Mouse (Mus musculus) forebrain, embryonic 13.5 days (tissue): ENCODE data around the gene 9130213A22Rik. TPM values are rescaled to one million over a fixed set of nuclear protein-coding genes. Genes with fewer than 3 reads are reported as not detected.

ENCODE experiments used
- ATAC-seq: fragments of 200-750 bp; cut with Nextera tagmentation; 2 replicates; pipeline ENCODE4 v1.8.0; 2017
- H3K27ac ChIP-seq: fragments of 300-500 bp; sonication (generic); 2 replicates; pipeline ENCODE4 v1.5.1; 2015; ENCODE audit warnings: inconsistent platforms, mild to moderate bottlenecking, moderate library complexity
- H3K27me3 ChIP-seq: fragments of 300-500 bp; sonication (generic); 2 replicates; pipeline ENCODE4 v1.6.1; 2015; ENCODE audit warnings: mild to moderate bottlenecking, inconsistent platforms
- H3K36me3 ChIP-seq: fragments of 300-500 bp; sonication (generic); 2 replicates; pipeline ENCODE4 v1.6.1; 2015; ENCODE audit warnings: mild to moderate bottlenecking, inconsistent platforms; ENCODE audit not compliant: poor library complexity, severe bottlenecking
- H3K4me1 ChIP-seq: fragments of 300-500 bp; sonication (generic); 2 replicates; pipeline ENCODE4 v1.6.1; 2015; ENCODE audit warnings: inconsistent platforms
- H3K4me2 ChIP-seq: fragments of 300-500 bp; sonication (generic); 2 replicates; pipeline ENCODE4 v1.6.1; 2015; ENCODE audit warnings: inconsistent platforms, mild to moderate bottlenecking, moderate library complexity
- H3K4me3 ChIP-seq: fragments of 300-500 bp; sonication (generic); 2 replicates; pipeline ENCODE4 v1.5.1; 2015; ENCODE audit warnings: mild to moderate bottlenecking, inconsistent platforms
- H3K9ac ChIP-seq: fragments of 300-500 bp; sonication (generic); 2 replicates; pipeline ENCODE4 v1.6.1; 2015; ENCODE audit warnings: mild to moderate bottlenecking, inconsistent platforms
- H3K9me3 ChIP-seq: fragments of 300-500 bp; sonication (generic); replicated peaks from 2 replicates; pipeline ENCODE4 v1.6.1; 2016; ENCODE audit warnings: inconsistent platforms
- WGBS: fragments of 180-500 bp; shearing (Covaris S2); methylation state at CpG from one replicate; pipeline ENCODE4 v1.1.7; 2015; 5-methylcytosine and 5-hydroxymethylcytosine counted together
- polyA plus RNA-seq: library from polyadenylated mRNA; unstranded; fragments of >200 nt; fragmentation: Nextera tagmentation; extraction: Ambion mirVana; gene quantifications from 2 replicates; pipeline ENCODE4 v1.2.1, GENCODE M21; 2015

The 9130213A22Rik gene
- polyA plus RNA-seq, 1 experiment from 2014 or later = 0.34 TPM

- H3K9ac ChIP-seq = no peak overlapping the region; the same call in 1 of the 2 replicates
- peak overlapping the region; percentile 99; the same call in 1 of the 2 replicates for H3K4me3 ChIP-seq
- no peak overlapping the region; the same call in 1 of the 2 replicates for H3K4me2 ChIP-seq
Observed at GRCm38 (mm10) chr11:69087597-69087996, 34.8 kb downstream of the 9130213A22Rik start.

GRCm38 (mm10) chr11:69087082-69087481, 35.3 kb downstream of the 9130213A22Rik start:
- WGBS = 37% methylated on average over 4 of the region's 4 CpGs
- peak overlapping the region; percentile 16; the same call in 1 of the 2 replicates for H3K9ac ChIP-seq

More at GRCm38 (mm10) chr11:69087597-69087996, 34.8 kb downstream of the 9130213A22Rik start:
- WGBS = 73% methylated on average over 2 of the region's 2 CpGs
- Histone ChIP-seq H3K36me3 (peaks cover 23% of the 10 kb centered on the region), H3K9me3 (no peaks in the 10 kb centered on the region), H3K27me3 (no peaks in the 10 kb centered on the region), H3K27ac (peak overlapping the region; percentile 95), H3K4me1 (peaks cover 27% of the 10 kb centered on the region)
- ATAC-seq = no peak

GRCm38 (mm10) chr11:69086390-69086789, 36.0 kb downstream of the 9130213A22Rik start:
- Histone ChIP-seq H3K4me1 (peaks cover 27% of the 10 kb centered on the region), H3K4me3 (no peak overlapping the region), H3K4me2 (no peak overlapping the region), H3K27ac (no peak overlapping the region), H3K36me3 (peaks cover 16% of the 10 kb centered on the region), H3K9me3 (no peaks in the 10 kb centered on the region), H3K9ac (no peak overlapping the region), H3K27me3 (no peaks in the 10 kb centered on the region)
- WGBS = 74% methylated on average over 6 of the region's 6 CpGs
- ATAC-seq = no peak

More at GRCm38 (mm10) chr11:69087082-69087481, 35.3 kb downstream of the 9130213A22Rik start:
- H3K9me3 ChIP-seq = no peaks in the 10 kb centered on the region
- H3K27me3 ChIP-seq = no peaks in the 10 kb centered on the region
- H3K4me1 ChIP-seq = peaks cover 27% of the 10 kb centered on the region
- no peak overlapping the region for H3K4me3 ChIP-seq
- no peak overlapping the region for H3K27ac ChIP-seq
- peaks cover 20% of the 10 kb centered on the region for H3K36me3 ChIP-seq
- no peak overlapping the region for H3K4me2 ChIP-seq
- ATAC-seq = no peak

- H3K27me3 ChIP-seq = no peaks in the 10 kb centered on the region
- peaks cover 10% of the 10 kb centered on the region for H3K36me3 ChIP-seq
- ATAC-seq = no peak
- 70% methylated on average over 6 of the region's 6 CpGs for WGBS
- H3K4me3 ChIP-seq = no peak overlapping the region
- no peak overlapping the region for H3K9ac ChIP-seq
- H3K27ac ChIP-seq = no peak overlapping the region
- no peak overlapping the region for H3K4me2 ChIP-seq
- peaks cover 23% of the 10 kb centered on the region for H3K4me1 ChIP-seq
- no peaks in the 10 kb centered on the region for H3K9me3 ChIP-seq
Observed at GRCm38 (mm10) chr11:69085608-69086007, 36.8 kb downstream of the 9130213A22Rik start.

- Histone ChIP-seq H3K9ac (no peak overlapping the region), H3K4me1 (no peaks in the 10 kb centered on the region), H3K4me2 (no peak overlapping the region), H3K9me3 (no peaks in the 10 kb centered on the region), H3K27me3 (no peaks in the 10 kb centered on the region), H3K27ac (no peak overlapping the region), H3K4me3 (no peak overlapping the region), H3K36me3 (no peaks in the 10 kb centered on the region)
- no peak for ATAC-seq
- WGBS = 88% methylated on average over 7 of the region's 7 CpGs
Observed at GRCm38 (mm10) chr11:69081613-69082012, 40.8 kb downstream of the 9130213A22Rik start.

- no peak overlapping the region for H3K4me3 ChIP-seq
- 90% methylated on average over 8 of the region's 8 CpGs for WGBS
- H3K36me3 ChIP-seq = no peaks in the 10 kb centered on the region
- no peaks in the 10 kb centered on the region for H3K9me3 ChIP-seq
- no peaks in the 10 kb centered on the region for H3K4me1 ChIP-seq
- no peak overlapping the region for H3K27ac ChIP-seq
- no peak for ATAC-seq
- no peak overlapping the region for H3K4me2 ChIP-seq
- no peak overlapping the region for H3K9ac ChIP-seq
- no peaks in the 10 kb centered on the region for H3K27me3 ChIP-seq
Observed at GRCm38 (mm10) chr11:69080855-69081222, 41.5 kb downstream of the 9130213A22Rik start.

- H3K4me1 ChIP-seq = no peaks in the 10 kb centered on the region
- no peaks in the 10 kb centered on the region for H3K27me3 ChIP-seq
- no peak overlapping the region for H3K9ac ChIP-seq
- H3K4me2 ChIP-seq = no peak overlapping the region
- no peak overlapping the region for H3K27ac ChIP-seq
- no peaks in the 10 kb centered on the region for H3K36me3 ChIP-seq
- H3K9me3 ChIP-seq = no peaks in the 10 kb centered on the region
- H3K4me3 ChIP-seq = no peak overlapping the region
- no peak for ATAC-seq
- 82% methylated on average over 15 of the region's 15 CpGs for WGBS
Observed at GRCm38 (mm10) chr11:69080102-69080854, 42.1 kb downstream of the 9130213A22Rik start.

GRCm38 (mm10) chr11:69078805-69079438, 43.5 kb downstream of the 9130213A22Rik start:
- H3K36me3 ChIP-seq = no peaks in the 10 kb centered on the region
- H3K4me1 ChIP-seq = peaks cover 7% of the 10 kb centered on the region
- no peak overlapping the region for H3K4me3 ChIP-seq
- ATAC-seq = no peak
- H3K27me3 ChIP-seq = no peaks in the 10 kb centered on the region
- H3K4me2 ChIP-seq = no peak overlapping the region
- 83% methylated on average over 5 of the region's 5 CpGs for WGBS
- no peak overlapping the region for H3K9ac ChIP-seq
- no peaks in the 10 kb centered on the region for H3K9me3 ChIP-seq
- no peak overlapping the region for H3K27ac ChIP-seq

GRCm38 (mm10) chr11:69078041-69078440, 44.3 kb downstream of the 9130213A22Rik start:
- Histone ChIP-seq H3K9ac (no peak overlapping the region), H3K9me3 (no peaks in the 10 kb centered on the region), H3K36me3 (no peaks in the 10 kb centered on the region), H3K27ac (no peak overlapping the region), H3K4me1 (peaks cover 12% of the 10 kb centered on the region), H3K4me3 (no peak overlapping the region), H3K4me2 (no peak overlapping the region), H3K27me3 (no peaks in the 10 kb centered on the region)
- WGBS = 86% methylated on average over 6 of the region's 6 CpGs
- no peak for ATAC-seq

GRCm38 (mm10) chr11:69077316-69077715, 45.1 kb downstream of the 9130213A22Rik start:
- WGBS = 84% methylated on average over 9 of the region's 9 CpGs
- Histone ChIP-seq H3K36me3 (no peaks in the 10 kb centered on the region), H3K9ac (no peak overlapping the region), H3K4me1 (peaks cover 15% of the 10 kb centered on the region), H3K4me2 (no peak overlapping the region), H3K9me3 (no peaks in the 10 kb centered on the region), H3K27me3 (no peaks in the 10 kb centered on the region), H3K27ac (no peak overlapping the region), H3K4me3 (no peak overlapping the region)
- no peak for ATAC-seq

GRCm38 (mm10) chr11:69076572-69076971, 45.8 kb downstream of the 9130213A22Rik start:
- no peaks in the 10 kb centered on the region for H3K27me3 ChIP-seq

GRCm38 (mm10) chr11:69075764-69076479, 46.5 kb downstream of the 9130213A22Rik start:
- Histone ChIP-seq H3K4me1 (peaks cover 29% of the 10 kb centered on the region), H3K9ac (no peak overlapping the region), H3K36me3 (no peaks in the 10 kb centered on the region), H3K9me3 (no peaks in the 10 kb centered on the region), H3K27me3 (no peaks in the 10 kb centered on the region), H3K27ac (no peak overlapping the region), H3K4me3 (no peak overlapping the region), H3K4me2 (no peak overlapping the region)
- 46% methylated on average over 9 of the region's 9 CpGs for WGBS
- ATAC-seq = no peak

More at GRCm38 (mm10) chr11:69076572-69076971, 45.8 kb downstream of the 9130213A22Rik start:
- H3K9ac ChIP-seq = no peak overlapping the region; the same call in 1 of the 2 replicates
- 65% methylated on average over 5 of the region's 5 CpGs for WGBS
- no peak overlapping the region for H3K4me2 ChIP-seq
- ATAC-seq = no peak
- no peaks in the 10 kb centered on the region for H3K9me3 ChIP-seq
- H3K27ac ChIP-seq = no peak overlapping the region
- peaks cover 23% of the 10 kb centered on the region for H3K4me1 ChIP-seq
- H3K4me3 ChIP-seq = no peak overlapping the region
- no peaks in the 10 kb centered on the region for H3K36me3 ChIP-seq
